17 mouse cellular contexts compared by ENCODE assay signal in the genomic region with DNA sequence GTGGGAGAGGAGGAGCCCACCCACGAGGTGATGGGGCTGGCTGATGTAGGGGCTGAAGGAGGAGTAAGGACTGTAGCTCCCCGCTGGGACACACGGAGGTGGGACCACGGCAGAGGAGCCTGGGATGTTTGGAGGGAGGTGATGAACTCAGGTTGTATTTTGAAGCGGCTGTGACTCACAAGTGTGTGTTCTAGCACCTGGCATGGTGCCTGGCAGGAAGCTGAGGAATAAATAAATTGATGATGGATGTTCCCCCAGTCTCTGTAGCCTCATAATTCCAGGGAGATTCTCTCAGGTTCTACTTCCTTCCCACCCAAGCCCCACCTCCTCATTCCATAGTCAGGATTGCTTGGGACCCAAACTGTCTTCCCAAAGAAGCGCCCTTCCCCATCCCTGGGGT. TPM values are rescaled to one million over a fixed set of nuclear protein-coding genes. Genes with fewer than 3 reads are reported as not detected.
"Had no signal": no experiment of that assay in that cellular context is flagged by ENCODE, and none has a peak within 500 bp of the region (broad histone marks: within the 10 kb centered on the region; RNA-seq: fewer than 3 reads in every experiment).

No protein-coding gene starts in this region.

- H3K9ac ChIP-seq: limb, embryonic 15.5 days; liver, embryonic 12.5 days; midbrain, embryonic 12.5 days; neural tube, embryonic 13.5 days had no signal

- H3K4me1 ChIP-seq: limb, embryonic 15.5 days; neural tube, embryonic 13.5 days had no signal

- H3K27ac ChIP-seq: limb, embryonic 15.5 days; liver, embryonic 12.5 days; midbrain, embryonic 12.5 days; neural tube, embryonic 13.5 days had no signal

- ATAC-seq: liver, embryonic 12.5 days; midbrain, embryonic 16.5 days had no signal

- H3K4me2 ChIP-seq: limb, embryonic 15.5 days; liver, embryonic 12.5 days; midbrain, embryonic 12.5 days; neural tube, embryonic 13.5 days had no signal

- H3K27me3 ChIP-seq: limb, embryonic 15.5 days; liver, embryonic 12.5 days; midbrain, embryonic 12.5 days; neural tube, embryonic 13.5 days had no signal

- DNase-seq: kidney, adult 18-20 months; kidney, postnatal 25 days; lung, postnatal 14 days; right cerebral cortex, adult 18-20 months; right cerebral cortex, postnatal 25 days; thymus, postnatal 4 days had no signal

- H3K36me3 ChIP-seq: limb, embryonic 15.5 days; liver, embryonic 12.5 days; midbrain, embryonic 12.5 days; neural tube, embryonic 13.5 days had no signal

- H3K4me3 ChIP-seq: limb, embryonic 15.5 days; liver, embryonic 12.5 days; midbrain, embryonic 12.5 days; neural tube, embryonic 13.5 days had no signal

- H3K9me3 ChIP-seq: limb, embryonic 15.5 days; liver, embryonic 12.5 days; midbrain, embryonic 12.5 days; neural tube, embryonic 13.5 days had no signal

RNA-seq across cellular contexts. Expression of a gene that starts 1.8 kb away (rescaled TPM):
- total RNA-seq: layer of hippocampus, postnatal 25 days; left cerebral cortex, adult 8-10 months; left cerebral cortex, postnatal 25 days; megakaryocyte-erythroid progenitor cell, adult 5-6 weeks had no signal
- polyA plus RNA-seq: kidney, embryonic 14.5 days; limb, embryonic 11.5 days; limb, embryonic 15.5 days; liver, embryonic 12.5 days; midbrain, embryonic 12.5 days; midbrain, embryonic 16.5 days; neural tube, embryonic 13.5 days had no signal
